Mouse (Mus musculus) CD4-positive, CD25-positive, alpha-beta regulatory T cell, adult 2 months (primary cell): ENCODE results near the gene Zp1.
A peak's percentile ranks its signal among the peaks of the same experiment; 100 is the strongest.

ENCODE experiments used
- DNase-seq: peaks from one replicate; pipeline ENCODE4 v3.0.0-alpha.2; 2012; ENCODE audit warnings: low read depth, low spot score

Zp1 gene

DNA sequence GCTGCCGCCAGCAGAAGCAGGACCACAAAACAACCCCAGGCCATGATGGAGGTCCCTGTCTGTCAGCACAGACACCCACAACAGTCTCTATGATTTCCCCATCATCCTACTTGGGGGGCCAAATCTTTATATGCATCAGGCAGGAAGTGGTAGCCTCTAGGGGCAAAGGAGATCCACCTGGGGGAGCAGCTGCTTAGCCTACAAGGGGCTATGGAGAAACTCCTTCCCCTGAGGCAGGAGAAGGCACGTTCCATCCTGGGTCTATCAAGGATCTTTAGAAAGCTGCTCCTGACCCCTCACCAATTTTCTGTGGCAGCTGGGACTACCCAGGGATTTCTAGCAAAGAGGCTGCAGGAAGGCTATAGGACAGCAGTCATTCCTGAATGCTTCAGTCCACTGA is at the start of gene Zp1:
Gene Zp1 (minus strand): TSS at position 101 of the 400 bp plus-strand sequence.
- no peak for DNase-seq

DNA sequence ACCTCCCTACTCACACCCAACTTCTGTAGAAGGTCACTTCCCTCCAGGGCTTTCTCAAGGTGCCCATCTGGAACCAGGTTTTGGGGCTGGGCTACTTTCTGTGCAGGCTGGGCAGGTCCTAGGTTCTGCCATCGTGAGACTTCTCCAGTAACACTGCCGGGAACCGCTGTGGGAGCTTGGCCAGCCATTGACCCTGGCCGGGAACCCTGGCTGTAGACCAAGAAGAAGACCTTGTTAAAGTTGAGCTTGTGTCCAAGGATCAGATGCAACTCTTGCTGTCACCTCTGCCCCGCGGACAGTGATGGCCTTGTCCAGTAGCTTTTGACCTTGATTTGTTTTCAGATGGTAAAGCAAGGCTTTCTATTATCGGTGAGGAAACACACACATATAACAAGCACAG is 48.1 kb upstream of the Zp1 start:
- no peak for DNase-seq

DNA sequence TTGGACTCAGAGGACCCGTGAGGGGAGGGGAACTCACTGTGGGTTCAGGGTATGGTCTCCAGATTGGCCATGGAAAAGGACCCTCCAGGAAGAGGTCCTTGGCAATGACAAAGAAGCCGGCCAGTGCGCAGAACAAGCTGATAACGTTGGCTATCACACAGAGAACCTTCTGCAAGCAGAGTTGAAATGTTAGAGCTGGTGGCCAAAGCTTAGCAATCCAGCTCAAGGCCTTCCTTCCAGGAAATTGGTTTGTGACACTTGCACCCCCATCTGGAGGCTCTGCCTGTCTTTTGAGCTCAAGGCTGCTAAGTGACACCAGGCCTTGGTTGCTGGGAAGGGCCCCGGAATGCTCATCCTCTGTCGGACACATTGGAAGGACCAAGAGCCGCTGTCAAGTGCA is 45.3 kb upstream of the Zp1 start:
- DNase-seq = no peak

GRCm38 (mm10) chr19:10959978-10960346 is 39.5 kb upstream of the Zp1 start:
- DNase-seq = no peak

- peak; percentile 86 for DNase-seq
Observed at GRCm38 (mm10) chr19:10959085-10959977, 38.9 kb upstream of the Zp1 start.

DNA sequence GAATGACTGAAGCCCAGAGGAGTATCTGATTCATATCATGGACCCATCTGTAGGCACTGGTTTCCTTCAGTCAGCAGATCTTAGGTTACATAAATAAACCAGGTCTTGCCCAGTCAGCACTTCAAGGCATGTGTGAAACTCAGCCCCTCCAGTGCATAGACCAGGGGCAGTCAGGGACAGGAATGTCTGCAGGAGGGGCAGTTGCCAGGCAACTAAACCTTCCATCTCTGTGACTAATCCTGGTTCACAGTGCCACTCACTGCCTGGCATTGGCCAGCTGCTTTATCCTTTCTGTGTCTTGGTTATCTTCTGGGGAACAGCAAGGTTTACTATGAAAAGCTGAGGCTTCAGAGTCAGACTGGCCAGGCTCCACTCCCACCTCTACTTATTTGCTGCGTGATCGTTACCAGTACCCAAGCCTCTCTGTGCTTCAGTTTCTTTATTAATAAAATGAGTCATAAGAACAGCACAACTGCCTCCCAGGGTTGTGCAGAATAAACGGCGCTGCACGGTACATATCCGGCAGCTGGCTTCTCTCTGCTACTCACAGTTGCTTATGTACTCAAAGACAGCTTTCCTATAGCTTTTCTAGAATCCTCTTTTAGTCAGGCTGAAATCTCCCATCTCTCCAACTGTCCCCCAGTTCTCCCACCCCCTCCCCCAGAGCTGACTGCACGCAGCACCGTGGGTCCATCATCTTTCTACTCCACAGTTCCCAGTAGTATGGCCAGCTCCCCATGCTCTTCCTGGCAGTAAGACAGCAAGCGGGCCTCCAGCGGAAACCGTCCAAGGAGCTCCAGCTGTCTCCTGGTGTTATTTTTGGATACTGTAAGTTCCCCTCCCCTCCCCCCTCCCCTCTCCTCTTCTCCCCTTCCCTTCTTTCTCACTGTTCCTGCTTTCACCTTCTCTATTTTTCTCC is 31.8 kb upstream of the Zp1 start:
- no peak for DNase-seq

DNA sequence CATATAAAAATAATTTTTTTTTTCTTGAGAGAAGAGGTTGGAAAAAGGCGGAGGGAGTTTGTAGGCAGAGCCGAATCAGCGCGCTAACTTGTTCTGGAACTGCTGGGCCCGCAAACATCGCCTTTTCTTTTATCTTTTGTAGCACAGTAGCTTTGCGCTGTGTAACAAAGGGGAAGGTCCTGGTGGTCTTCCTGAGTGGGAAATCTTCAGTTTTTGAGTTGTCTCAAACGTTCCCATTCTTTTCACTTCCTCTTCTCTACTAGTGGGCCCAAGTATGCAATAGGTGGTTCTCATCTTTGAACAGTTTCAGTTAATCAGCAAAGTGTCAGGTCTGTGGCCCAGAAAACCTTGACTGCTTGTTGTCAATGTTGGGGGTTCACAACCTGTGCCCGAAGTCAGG is 29.1 kb upstream of the Zp1 start:
- no peak for DNase-seq

DNA sequence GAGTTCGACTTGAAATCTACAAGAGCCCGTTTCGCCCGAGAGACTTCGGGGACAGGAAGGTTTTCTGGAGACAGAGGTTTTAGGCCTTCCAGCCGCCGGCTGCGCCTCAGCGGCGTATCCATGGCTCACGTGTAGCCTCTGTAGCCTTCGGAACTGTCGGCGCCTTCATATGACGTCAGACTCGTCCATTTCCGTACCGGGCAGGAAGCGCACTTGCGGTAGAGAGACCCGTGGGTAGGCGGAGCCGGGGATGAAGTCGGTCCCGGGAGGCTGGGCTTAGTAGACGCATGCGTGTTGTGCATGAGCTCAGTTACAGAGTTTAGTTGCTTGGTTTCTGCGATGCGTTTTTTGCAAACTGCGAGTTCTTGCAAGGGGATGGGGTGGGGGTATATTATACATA is 28.7 kb upstream of the Zp1 start, which contains the start of gene Ccdc86:
Gene Ccdc86 (minus strand): TSS at position 155 of the 400 bp plus-strand sequence.
- DNase-seq = peak; percentile 99

- DNase-seq = peak; percentile 39
Observed at GRCm38 (mm10) chr19:10948416-10948815, 28.0 kb upstream of the Zp1 start.

DNA sequence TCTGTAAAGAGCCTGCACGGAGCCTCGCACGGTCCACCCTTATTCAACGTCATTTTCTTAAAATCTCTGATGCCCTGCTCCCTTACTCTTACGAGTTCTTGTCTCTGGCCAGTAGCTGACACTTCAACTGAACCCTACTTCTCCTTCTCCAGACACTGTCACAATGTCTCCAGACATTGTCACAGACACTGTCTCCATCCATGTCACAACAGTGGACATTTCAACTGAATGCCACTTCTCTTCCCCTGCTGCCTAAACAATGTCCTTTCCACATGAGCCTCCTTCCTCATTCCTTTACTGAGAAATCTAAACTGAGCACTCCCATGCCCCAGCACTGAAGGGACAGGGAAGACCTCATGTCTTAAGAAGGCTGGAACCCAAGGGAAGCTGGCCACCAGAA is 26.8 kb upstream of the Zp1 start:
- no peak for DNase-seq

GRCm38 (mm10) chr19:10946506-10946905 is 26.1 kb upstream of the Zp1 start:
- no peak for DNase-seq

- no peak for DNase-seq
Observed at GRCm38 (mm10) chr19:10943955-10944354, 23.5 kb upstream of the Zp1 start.

- DNase-seq = no peak
Observed at GRCm38 (mm10) chr19:10940801-10941457, 20.5 kb upstream of the Zp1 start.

GRCm38 (mm10) chr19:10940097-10940800 is 19.8 kb upstream of the Zp1 start:
- DNase-seq = peak; percentile 82

DNA sequence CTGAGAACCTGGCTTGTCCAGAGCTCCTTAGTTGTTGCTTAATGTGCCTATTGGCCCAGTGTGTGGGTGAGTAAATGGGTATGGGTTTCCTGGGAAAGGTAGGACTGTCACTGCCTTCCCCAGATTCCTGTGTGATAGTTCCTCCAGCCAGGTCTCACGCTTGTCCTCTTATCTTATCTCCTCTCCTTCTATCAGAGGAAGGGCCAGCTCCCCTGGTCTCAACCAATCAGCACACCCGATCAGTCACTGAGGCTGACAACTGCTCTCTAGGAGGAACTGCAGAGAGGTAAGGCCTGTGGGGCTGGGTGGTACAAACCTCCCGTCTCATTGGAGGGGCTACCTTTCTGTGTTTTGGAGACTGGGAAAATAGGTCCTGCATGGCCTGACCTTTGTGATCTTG is 18.3 kb upstream of the Zp1 start:
- no peak for DNase-seq

- no peak for DNase-seq
Observed at GRCm38 (mm10) chr19:10937110-10937563, 16.7 kb upstream of the Zp1 start, which contains the start of gene Ptgdr2. Gene Ptgdr2, plus strand, starts transcription at chr19:10937160.

DNA sequence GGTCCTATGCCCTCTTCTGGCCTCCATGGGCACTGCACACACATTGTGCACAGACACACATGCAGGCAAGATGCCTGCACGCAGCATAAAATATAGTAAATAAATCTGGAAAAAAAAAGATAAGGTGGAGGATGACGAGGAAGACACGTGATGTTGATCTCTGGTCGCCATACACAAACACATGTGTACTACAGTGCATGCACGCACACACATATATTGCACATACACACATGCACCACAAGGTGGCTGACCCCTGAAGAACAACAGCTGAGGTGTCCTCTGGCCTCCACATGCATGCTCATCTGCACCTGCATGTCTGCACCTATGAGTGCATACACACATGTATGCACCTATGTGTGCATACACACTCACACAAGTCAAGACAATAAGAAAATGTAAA is 15.6 kb upstream of the Zp1 start:
- DNase-seq = no peak

DNA sequence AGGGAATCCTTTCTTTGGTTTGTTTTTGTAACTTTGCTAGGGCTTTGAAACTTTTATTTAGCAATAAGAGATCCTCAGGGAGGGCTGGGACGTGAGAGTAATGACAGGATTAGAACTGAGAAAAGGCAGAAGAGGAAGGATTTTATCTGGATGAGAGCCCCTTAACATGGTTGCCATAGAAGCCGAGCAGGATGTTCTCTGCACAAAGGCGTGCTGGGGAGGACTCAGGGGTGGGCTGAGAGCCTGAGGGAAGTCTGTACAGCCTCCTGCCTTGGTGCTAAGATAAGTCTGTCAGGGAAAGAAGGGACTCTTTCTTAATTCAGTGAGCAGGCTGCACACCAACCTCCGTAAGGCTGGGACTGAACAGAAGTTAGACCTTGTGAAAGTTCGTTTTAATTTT is 14.6 kb upstream of the Zp1 start:
- no peak for DNase-seq

GRCm38 (mm10) chr19:10930641-10931040 is 10.2 kb upstream of the Zp1 start:
- DNase-seq = no peak

- no peak for DNase-seq
Observed at GRCm38 (mm10) chr19:10926666-10927065, 6.2 kb upstream of the Zp1 start.

DNA sequence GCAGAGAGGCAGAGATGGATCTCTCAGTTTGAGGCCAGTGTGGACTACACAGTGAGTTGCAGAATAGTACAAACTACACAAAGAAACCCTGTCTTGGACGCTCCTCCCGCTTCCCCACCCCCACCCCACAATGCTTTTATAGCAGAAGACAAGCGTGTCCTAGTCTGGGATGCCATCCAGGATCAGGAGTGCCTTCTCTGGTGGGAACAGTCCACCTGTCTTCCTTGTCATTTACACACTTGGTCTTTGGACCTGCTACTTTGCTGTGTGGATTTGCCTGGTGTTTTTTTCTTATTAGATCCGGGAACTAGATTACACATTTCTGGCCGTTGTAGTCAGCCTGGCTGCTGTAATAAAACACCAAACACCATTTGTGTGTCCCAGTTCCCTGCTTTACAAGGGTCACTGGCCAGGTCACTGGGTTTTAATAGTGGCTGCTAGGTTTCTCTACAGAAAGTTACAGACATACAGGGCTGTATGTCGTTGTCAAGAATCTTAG is 5.7 kb upstream of the Zp1 start:
- DNase-seq = no peak
